Mouse (Mus musculus) thymus, adult 2 months (tissue): ENCODE data around the gene Setd5.

ENCODE experiments used
- CTCF ChIP-seq: fragments of 200-500 bp; IDR thresholded peaks from 2 replicates; pipeline ENCODE4 v1.5.1; 2012; ENCODE audit warnings: mild to moderate bottlenecking, control low read depth, low read length, moderate library complexity, borderline replicate concordance; ENCODE audit not compliant: control insufficient read depth, poor library complexity, insufficient read depth; ENCODE audit errors: extremely low read depth
- POLR2A ChIP-seq: fragments of 200-500 bp; IDR thresholded peaks from 2 replicates; pipeline ENCODE4 v1.6.1; 2012; ENCODE audit warnings: mild to moderate bottlenecking, low read length, control low read depth, moderate library complexity; ENCODE audit not compliant: control insufficient read depth, poor library complexity, insufficient read depth; ENCODE audit errors: extremely low read depth

DNA sequence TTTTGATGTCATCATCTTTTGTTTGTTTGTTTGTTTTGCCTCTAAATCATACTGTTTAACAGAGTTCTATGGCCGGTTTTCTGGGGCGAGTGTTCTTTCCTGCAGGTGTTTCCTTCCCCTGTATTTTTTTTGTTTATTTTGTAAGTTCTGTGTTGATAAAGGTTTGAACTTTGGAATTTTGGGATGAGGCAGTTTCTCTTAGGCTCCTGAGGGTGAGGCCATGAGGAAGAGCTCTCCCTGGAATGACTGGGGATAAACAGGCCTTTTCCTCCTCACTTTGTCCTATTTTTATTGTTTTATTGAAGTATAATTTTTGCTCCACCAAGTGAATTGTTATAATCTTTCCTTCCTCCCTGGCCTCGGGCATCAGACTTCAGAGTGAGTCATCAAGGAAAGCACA lies 24.2 kb upstream of the Setd5 start:
- TF ChIP-seq POLR2A (no peak), CTCF (no peak)
